Mouse (Mus musculus): ENCODE results near the gene Arhgap11a. TPM values are rescaled to one million over a fixed set of nuclear protein-coding genes. Genes with fewer than 3 reads are reported as not detected.

Arhgap11a gene
- polyA plus RNA-seq, 1 experiment from 2014 or later = 40.7 TPM

GRCm38 (mm10) chr2:113803753-113804152, 44.7 kb downstream of the Arhgap11a start:
- Histone ChIP-seq H3K4me3 (no peak overlapping the region), H3K9me3 (replicated peaks) (no peaks in the 10 kb centered on the region), H3K27me3 (ENCODE audit: low read depth, poor library complexity, severe bottlenecking) (no peaks in the 10 kb centered on the region), H3K4me1 (peaks cover 14% of the 10 kb centered on the region), H3K36me3 (no peaks in the 10 kb centered on the region), H3K27ac (no peak overlapping the region)
- WGBS = 40% methylated on average over 1 of the region's 1 CpGs
- DNase-seq (ENCODE audit: low spot score) = no peak

GRCm38 (mm10) chr2:113800846-113801245, 47.6 kb downstream of the Arhgap11a start:
- H3K4me1 ChIP-seq = peaks cover 11% of the 10 kb centered on the region; the same call in 1 of the 2 replicates
- H3K27me3 ChIP-seq (ENCODE audit: low read depth, poor library complexity, severe bottlenecking) = no peaks in the 10 kb centered on the region
- no peak for DNase-seq (ENCODE audit: low spot score)
- no peak overlapping the region for H3K4me3 ChIP-seq
- WGBS = 53% methylated on average over 5 of the region's 5 CpGs
- no peaks in the 10 kb centered on the region for H3K9me3 ChIP-seq (replicated peaks)
- peak overlapping the region; percentile 50; the same call in 1 of the 2 replicates for H3K27ac ChIP-seq
- no peaks in the 10 kb centered on the region for H3K36me3 ChIP-seq

GRCm38 (mm10) chr2:113798605-113799004, 49.9 kb downstream of the Arhgap11a start:
- H3K27me3 ChIP-seq (ENCODE audit: low read depth, poor library complexity, severe bottlenecking) = no peaks in the 10 kb centered on the region
- no peak for DNase-seq (ENCODE audit: low spot score)
- 0 out of 2 replicates have a peak overlapping the region, but pooled peaks have one; percentile 1 for H3K27ac ChIP-seq
- no peaks in the 10 kb centered on the region for H3K36me3 ChIP-seq
- 75% methylated on average over 13 of the region's 13 CpGs for WGBS
- peaks cover 15% of the 10 kb centered on the region; the same call in 1 of the 2 replicates for H3K4me1 ChIP-seq
- no peaks in the 10 kb centered on the region for H3K9me3 ChIP-seq (replicated peaks)
- no peak overlapping the region for H3K4me3 ChIP-seq

GRCm38 (mm10) chr2:113795186-113795585, 53.3 kb downstream of the Arhgap11a start:
- H3K36me3 ChIP-seq = no peaks in the 10 kb centered on the region
- WGBS = 66% methylated on average over 4 of the region's 4 CpGs
- no peak overlapping the region for H3K27ac ChIP-seq
- no peak overlapping the region for H3K4me3 ChIP-seq
- DNase-seq (ENCODE audit: low spot score) = no peak
- no peaks in the 10 kb centered on the region for H3K27me3 ChIP-seq (ENCODE audit: low read depth, poor library complexity, severe bottlenecking)
- H3K9me3 ChIP-seq (replicated peaks) = no peaks in the 10 kb centered on the region
- H3K4me1 ChIP-seq = peaks cover 8% of the 10 kb centered on the region; the same call in 1 of the 2 replicates

GRCm38 (mm10) chr2:113793521-113793920, 54.9 kb downstream of the Arhgap11a start:
- Histone ChIP-seq H3K27ac (no peak overlapping the region), H3K4me3 (no peak overlapping the region), H3K9me3 (replicated peaks) (no peaks in the 10 kb centered on the region), H3K4me1 (peaks cover 6% of the 10 kb centered on the region; the same call in 1 of the 2 replicates), H3K36me3 (no peaks in the 10 kb centered on the region), H3K27me3 (ENCODE audit: low read depth, poor library complexity, severe bottlenecking) (no peaks in the 10 kb centered on the region)
- DNase-seq (ENCODE audit: low spot score) = no peak
- WGBS = 87% methylated on average over 3 of the region's 3 CpGs

GRCm38 (mm10) chr2:113788821-113789387, 59.6 kb downstream of the Arhgap11a start:
- 85% methylated on average over 4 of the region's 4 CpGs for WGBS

GRCm38 (mm10) chr2:113787882-113788281, 60.6 kb downstream of the Arhgap11a start:
- Histone ChIP-seq H3K4me3 (no peak overlapping the region), H3K4me1 (no peaks in the 10 kb centered on the region), H3K27me3 (ENCODE audit: low read depth, poor library complexity, severe bottlenecking) (no peaks in the 10 kb centered on the region), H3K27ac (no peak overlapping the region), H3K9me3 (replicated peaks) (no peaks in the 10 kb centered on the region), H3K36me3 (no peaks in the 10 kb centered on the region)
- no peak for DNase-seq (ENCODE audit: low spot score)
- 93% methylated on average over 4 of the region's 4 CpGs for WGBS

More at GRCm38 (mm10) chr2:113788821-113789387, 59.6 kb downstream of the Arhgap11a start:
- Histone ChIP-seq H3K36me3 (no peaks in the 10 kb centered on the region), H3K27ac (no peak overlapping the region), H3K27me3 (ENCODE audit: low read depth, poor library complexity, severe bottlenecking) (no peaks in the 10 kb centered on the region), H3K4me3 (no peak overlapping the region), H3K9me3 (replicated peaks) (no peaks in the 10 kb centered on the region), H3K4me1 (no peaks in the 10 kb centered on the region)
- no peak for DNase-seq (ENCODE audit: low spot score)

GRCm38 (mm10) chr2:113784851-113785250, 63.6 kb downstream of the Arhgap11a start:
- H3K27me3 ChIP-seq (ENCODE audit: low read depth, poor library complexity, severe bottlenecking) = no peaks in the 10 kb centered on the region
- no peak for DNase-seq (ENCODE audit: low spot score)
- no peak overlapping the region for H3K4me3 ChIP-seq
- no peaks in the 10 kb centered on the region for H3K9me3 ChIP-seq (replicated peaks)
- H3K4me1 ChIP-seq = no peaks in the 10 kb centered on the region
- H3K27ac ChIP-seq = no peak overlapping the region
- H3K36me3 ChIP-seq = no peaks in the 10 kb centered on the region
- 19% methylated on average over 3 of the region's 3 CpGs for whole genome bisulfite sequencing

GRCm38 (mm10) chr2:113781521-113781920, 66.9 kb downstream of the Arhgap11a start:
- no peak overlapping the region for H3K4me3 ChIP-seq
- DNase-seq (ENCODE audit: low spot score) = no peak
- no peaks in the 10 kb centered on the region for H3K9me3 ChIP-seq (replicated peaks)
- no peaks in the 10 kb centered on the region for H3K27me3 ChIP-seq (ENCODE audit: low read depth, poor library complexity, severe bottlenecking)
- no peaks in the 10 kb centered on the region for H3K36me3 ChIP-seq
- H3K4me1 ChIP-seq = no peaks in the 10 kb centered on the region
- H3K27ac ChIP-seq = no peak overlapping the region
- WGBS = 90% methylated on average over 4 of the region's 4 CpGs

Other genes starting within 250 kb of the Arhgap11a start
- gene Grem1, start 90.0 kb downstream of the Arhgap11a start, polyA plus RNA-seq (2016; fragmentation: Nextera tagmentation; extraction: Ambion mirVana) = 7.2 and 10.2 TPM in 2 replicates
- gene Scg5, start 19.5 kb downstream of the Arhgap11a start, polyA plus RNA-seq (2016; fragmentation: Nextera tagmentation; extraction: Ambion mirVana) = 0.61 and 0.85 TPM in 2 replicates
- not detected in 2 replicates for gene Gjd2, start 165.0 kb upstream of the Arhgap11a start, polyA plus RNA-seq (2016; fragmentation: Nextera tagmentation; extraction: Ambion mirVana)
- gene Actc1, start 204.9 kb upstream of the Arhgap11a start, polyA plus RNA-seq (2016; fragmentation: Nextera tagmentation; extraction: Ambion mirVana) = 9.9 and 27.4 TPM in 2 replicates